Mouse (Mus musculus) adrenal gland (tissue): Measurements from ENCODE around the gene Hpd.
"Not testable (repeated sequence)": the region's sequence is repeated elsewhere in the genome, so short reads cannot be mapped to it uniquely, and the experiment has no call there.

Experiments
- intact Hi-C: fragments of 180-260 bp; cut with DNase I; formaldehyde crosslinking; loops from one replicate; pipeline ENCODE4 v1.15.1; 2025
- long read RNA-seq, 2 experiments: library from polyadenylated mRNA; unstranded; transcript quantifications; one replicate each; pipeline ENCODE4 v2.0.0; 2020; ENCODE audit warnings: borderline replicate concordance in 1 of 2; ENCODE audit not compliant: insufficient replicate concordance in 1 of 2

The Hpd gene
- long read RNA-seq, experiment 1: 0 reads
- long read RNA-seq, experiment 2, partial matches to known transcripts: 1 of 1 reads
- long read RNA-seq, experiment 2, other reads (novel, unspliced or antisense): 0 of 1 reads

GRCm38 (mm10) chr5:123182651-123183050 is at the start of gene Hpd:
Gene Hpd, minus strand, starts transcription at chr5:123182727.
- intact Hi-C loops: no loop called here

GRCm38 (mm10) chr5:123232180-123232579 is 49.7 kb upstream of the Hpd start:
- intact Hi-C loops: no loop called here

GRCm38 (mm10) chr5:123229296-123229695 is 46.8 kb upstream of the Hpd start:
- intact Hi-C loops: no loop called here

DNA sequence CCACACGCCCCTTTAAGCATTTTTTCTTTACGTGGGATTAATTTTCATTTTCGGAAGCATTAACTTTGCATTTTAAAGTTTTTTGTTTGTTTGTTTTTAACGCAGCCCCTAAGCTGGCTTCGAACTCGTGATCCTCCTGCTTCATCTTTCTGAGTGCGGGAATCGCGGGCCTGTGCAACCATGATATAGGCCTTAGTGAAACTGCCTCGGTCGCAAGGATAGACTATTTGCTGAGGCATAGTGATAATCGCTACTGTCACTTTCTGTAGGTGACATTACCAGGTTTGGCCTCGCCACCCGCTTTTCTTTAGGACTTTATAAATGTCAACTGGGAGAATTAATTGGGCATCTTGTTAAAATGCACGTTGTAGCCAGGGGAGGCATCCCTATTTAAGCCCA is 46.0 kb upstream of the Hpd start:
- intact Hi-C loops: no loop called here

- intact Hi-C loops: no loop called here
Measured at GRCm38 (mm10) chr5:123227762-123228523, 45.4 kb upstream of the Hpd start.

GRCm38 (mm10) chr5:123226851-123227250 is 44.3 kb upstream of the Hpd start:
- intact Hi-C loops: no loop called here

GRCm38 (mm10) chr5:123223861-123224260 is 41.3 kb upstream of the Hpd start:
- intact Hi-C loops: not testable (repeated sequence)

DNA sequence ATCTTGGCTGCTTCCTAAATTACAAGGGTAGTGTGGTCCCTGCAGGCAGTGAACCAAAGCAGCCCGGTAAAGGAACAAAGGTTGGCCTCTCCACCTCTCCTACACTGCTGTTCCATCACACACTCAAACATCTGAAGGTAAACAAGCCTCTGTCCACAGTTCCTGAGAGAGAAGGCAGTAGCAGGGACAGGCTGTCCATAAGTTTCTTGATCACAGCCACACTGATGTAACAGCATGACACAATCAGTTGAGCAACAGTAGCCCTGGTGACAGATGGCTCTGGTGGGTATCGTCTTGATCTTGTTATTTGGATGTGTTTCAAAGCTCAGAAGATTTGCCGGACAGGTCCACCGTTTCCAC is 40.5 kb upstream of the Hpd start:
- intact Hi-C loops: no loop called here

DNA sequence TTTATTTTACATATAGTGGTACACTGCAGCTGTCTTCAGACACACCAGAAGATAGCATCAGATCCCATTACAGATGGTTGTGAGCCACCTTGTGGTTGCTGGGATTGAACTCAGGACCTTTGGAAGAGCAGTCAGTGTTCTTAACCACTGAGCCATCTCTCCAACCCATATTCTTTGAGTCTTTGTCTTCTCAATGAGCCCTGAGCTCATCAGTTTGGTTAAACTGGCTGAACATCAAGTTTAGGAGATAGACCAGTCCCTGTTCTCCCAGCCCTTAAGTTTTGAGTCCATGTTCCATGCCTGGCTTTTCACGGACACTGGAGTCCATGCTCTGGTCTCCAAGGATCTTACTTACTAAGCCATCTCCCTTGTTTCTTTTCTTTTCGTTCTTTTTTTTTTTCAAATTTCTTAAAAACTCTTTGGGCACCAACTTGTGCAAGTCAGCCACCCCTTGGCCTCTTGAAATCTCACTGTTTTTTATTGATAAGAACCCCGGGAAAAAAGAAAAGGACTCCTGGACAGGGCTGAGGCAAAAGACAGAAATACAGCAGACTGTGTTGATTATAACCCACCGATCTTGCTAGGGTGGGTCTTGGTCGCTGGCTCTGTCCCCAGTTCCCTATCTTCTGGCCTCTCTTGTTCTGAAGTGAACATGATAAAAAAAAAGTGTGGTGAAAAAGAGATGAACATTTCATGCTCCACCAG is 40.0 kb upstream of the Hpd start:
- intact Hi-C loops: not testable (repeated sequence)

DNA sequence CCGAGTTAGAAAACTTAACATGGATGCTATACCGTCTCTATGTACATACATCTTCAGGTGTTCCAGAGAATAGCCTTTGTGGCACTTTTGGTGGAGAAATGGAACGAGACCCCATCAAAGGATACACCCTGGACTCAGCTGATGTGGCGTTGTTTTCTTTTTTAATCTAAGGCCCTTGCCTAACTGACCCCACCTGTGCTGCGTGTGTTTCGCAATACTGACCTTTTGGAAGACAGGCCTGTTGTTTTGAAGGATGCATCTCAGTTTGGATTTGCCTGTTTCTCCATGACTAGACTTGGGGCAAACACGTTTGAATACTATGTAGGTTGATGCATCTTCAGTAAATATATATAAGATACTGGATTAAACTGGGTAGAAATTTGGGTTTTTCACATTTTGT is 21.1 kb upstream of the Hpd start:
- intact Hi-C loops: not testable (repeated sequence)

DNA sequence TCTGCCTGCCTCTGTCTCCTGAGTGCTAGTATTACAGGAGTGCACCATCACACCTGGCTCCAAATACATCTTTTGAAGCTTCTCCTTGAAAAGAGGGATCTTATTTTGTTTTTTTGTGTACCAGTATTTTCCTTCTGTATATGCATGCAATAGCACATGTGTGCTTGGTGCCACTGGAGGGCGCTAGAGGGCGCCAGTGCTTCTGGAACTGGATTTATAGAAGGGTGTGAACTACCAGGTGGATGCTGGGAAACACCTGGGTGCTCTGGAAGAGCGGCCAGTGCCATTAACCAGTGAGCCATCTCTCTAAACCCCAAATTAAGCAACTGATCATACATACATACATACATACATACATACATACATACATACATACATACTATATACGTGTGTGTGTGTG is 20.2 kb upstream of the Hpd start:
- intact Hi-C loops: not testable (repeated sequence)

DNA sequence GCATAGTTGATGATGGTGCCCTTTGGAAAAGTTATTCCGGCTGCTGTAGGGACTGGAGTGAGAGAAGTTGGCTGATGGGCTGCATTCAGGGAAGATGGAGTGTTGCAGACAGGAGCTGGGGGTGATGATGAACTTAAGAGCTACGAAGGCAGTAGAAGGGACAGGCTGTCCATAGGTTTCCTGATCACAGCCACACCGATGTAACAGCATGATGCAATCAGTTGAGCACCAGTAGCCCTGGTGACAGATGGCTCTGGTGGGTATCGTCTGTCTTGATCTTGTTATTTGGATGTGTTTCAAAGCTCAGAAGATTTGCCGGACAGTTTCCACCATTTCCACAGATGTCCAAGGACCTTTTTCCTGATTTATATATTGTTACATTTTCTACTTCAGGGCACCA is 19.5 kb upstream of the Hpd start:
- intact Hi-C loops: no loop called here

DNA sequence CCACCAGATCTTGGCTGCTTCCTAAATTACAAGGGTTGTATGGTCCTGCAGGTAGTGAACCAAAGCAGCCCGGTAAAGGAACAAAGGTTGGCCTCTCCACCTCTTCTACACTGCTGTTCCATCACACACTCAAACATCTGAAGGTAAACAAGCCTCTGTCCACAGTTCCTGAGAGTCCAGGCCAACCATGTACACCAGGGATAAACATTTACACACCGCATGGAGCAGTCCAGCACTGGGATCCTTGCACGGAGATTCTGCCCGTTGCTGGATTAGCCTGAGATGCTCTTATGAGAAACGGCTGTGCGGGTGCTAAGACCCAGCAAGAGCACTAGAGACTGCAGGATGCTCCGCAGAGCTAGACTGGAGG is 19.0 kb upstream of the Hpd start:
- intact Hi-C loops: no loop called here

DNA sequence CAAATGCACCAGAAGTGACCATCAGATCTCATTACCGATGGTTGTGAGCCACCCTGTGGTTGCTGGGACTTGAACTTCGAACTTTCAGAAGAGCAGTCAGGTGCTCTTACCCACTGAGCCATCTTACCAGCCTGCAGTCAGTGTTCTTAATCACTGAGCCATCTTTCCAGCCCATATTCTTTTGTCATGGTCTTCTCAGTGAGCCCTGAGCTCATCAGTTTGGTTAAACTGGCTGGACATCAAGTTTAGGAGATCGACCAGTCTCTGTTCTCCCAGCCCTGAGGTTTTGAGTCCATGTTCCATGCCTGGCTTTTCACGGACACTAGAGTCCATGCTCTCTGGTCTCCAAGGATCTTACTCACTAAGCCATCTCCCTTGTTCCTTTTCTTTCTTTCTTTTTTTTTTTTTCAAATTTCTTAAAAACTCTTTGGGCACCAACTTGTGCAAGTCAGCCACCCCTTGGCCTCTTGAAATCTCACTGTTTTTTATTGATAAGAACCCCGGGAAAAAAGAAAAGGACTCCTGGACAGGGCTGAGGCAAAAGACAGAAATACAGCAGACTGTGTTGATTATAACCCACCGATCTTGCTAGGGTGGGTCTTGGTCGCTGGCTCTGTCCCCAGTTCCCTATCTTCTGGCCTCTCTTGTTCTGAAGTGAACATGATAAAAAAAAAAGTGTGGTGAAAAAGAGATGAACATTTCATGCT is 18.4 kb upstream of the Hpd start:
- intact Hi-C loops: not testable (repeated sequence)

DNA sequence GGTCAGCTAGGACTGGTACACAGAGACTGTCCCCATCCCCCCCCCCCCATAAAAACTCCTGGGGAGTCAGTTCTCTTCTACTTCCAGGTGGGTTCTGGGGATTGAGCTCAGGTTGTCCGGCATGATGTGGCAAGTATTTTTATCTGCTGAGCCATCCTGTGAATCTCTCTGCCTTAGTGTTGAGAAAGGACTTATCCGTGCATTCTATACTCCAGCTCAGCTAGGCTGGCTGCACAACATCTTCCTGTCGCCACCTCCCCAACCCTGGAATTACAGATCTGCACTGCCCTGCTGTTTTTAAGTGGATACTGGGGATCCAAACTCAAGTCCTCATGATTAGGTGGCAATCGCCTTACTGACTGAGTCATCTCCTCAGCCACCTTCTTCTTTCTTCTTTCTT is 16.0 kb upstream of the Hpd start:
- intact Hi-C loops: no loop called here

GRCm38 (mm10) chr5:123196746-123197145 is 14.2 kb upstream of the Hpd start:
- intact Hi-C loops: no loop called here

DNA sequence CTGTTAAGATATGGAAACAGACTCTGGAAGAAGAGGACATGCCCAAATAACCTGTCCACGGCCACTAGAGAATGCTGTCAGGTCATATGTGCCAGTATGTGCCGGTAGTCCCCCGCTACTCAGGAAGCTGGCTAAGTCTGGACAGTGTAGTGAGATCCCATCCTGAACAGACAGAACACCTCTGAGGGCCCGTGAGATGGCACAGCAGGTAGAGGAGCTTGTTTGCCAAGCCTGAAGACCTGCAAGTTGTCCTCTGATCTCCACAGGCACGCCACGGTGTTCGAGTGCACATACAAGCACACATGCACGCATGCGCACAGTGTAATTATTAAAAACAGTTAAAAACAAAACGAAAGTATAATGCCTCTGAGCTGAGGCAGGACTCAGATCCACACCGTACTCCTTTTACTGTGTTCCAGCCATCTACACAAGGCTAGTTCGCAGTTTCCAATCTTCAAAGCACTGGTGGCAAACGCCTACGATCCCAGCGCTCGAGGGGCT is 13.0 kb upstream of the Hpd start:
- intact Hi-C loops: no loop called here

GRCm38 (mm10) chr5:123194856-123195255 is 12.3 kb upstream of the Hpd start:
- intact Hi-C loops: no loop called here

- intact Hi-C loops: no loop called here
Measured at GRCm38 (mm10) chr5:123193436-123193835, 10.9 kb upstream of the Hpd start.

- intact Hi-C loops: no loop called here
Measured at GRCm38 (mm10) chr5:123192606-123193150, 10.2 kb upstream of the Hpd start.

- intact Hi-C loops: no loop called here
Measured at GRCm38 (mm10) chr5:123191427-123191826, 8.9 kb upstream of the Hpd start.

DNA sequence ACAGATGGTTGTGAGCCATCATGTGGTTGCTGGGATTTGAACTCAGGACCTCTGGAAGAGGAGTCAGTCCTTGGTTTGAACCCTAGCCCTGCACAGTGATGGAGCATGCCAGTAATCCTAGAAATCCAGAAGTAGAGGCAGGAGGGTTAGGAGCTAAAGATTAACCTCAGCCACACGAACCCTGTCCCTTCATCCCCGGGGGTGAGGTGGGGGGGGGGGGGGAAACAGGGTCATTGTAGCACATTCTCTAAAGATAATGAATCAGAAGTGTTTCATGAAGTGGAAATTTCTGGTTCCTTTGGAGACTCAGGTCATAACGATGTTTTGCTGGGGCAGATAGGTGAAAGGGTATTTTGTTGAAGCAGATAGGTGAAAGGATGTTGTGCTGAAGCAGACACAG is 8.4 kb upstream of the Hpd start:
- intact Hi-C loops: no loop called here
